ENCODE assay signal across 12 mouse cellular contexts in the genomic region with DNA sequence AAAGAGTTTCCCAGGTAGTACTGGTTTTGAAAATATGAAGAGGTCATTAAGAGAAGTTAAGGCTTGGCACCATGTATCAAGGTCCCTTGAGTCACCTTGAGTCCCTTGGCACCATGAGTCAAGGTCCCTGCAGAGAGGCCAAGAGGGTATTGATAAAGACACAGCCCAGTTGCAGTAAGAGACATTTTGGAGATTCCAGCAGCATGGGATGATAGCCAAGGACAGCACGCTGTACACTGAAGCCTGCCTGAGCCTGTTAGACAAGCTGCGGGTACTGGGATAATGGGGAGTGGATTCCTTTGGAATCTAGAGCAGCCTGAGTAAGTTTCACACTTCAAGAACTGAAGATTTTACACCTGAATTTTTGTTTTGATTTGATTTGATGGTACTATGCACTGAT.
DNase-seq lines count a peak whose midpoint lies in the region.
"Had no signal": no experiment of that assay in that cellular context is flagged by ENCODE, and none has a peak within 500 bp of the region (broad histone marks: within the 10 kb centered on the region; RNA-seq: fewer than 3 reads in every experiment).

No protein-coding gene starts in this region.

- DNase-seq in adrenal gland, adult 2 months = peak; percentile 1
- no peak for DNase-seq in adrenal gland, postnatal 10 days
- peak; percentile 2 for DNase-seq in ovary, postnatal 36 days (ENCODE audit: low spot score)
- DNase-seq in ovary, postnatal 14 days (ENCODE audit: low spot score) = no peak
- DNase-seq in thymus, postnatal 4 days = no peak
- DNase-seq: adrenal gland, postnatal 36 days; B cell, adult 2 months; cerebellum, adult 11-12 months; cerebellum, adult 2 months; cerebellum, adult 9-10 months; cerebellum, postnatal 10 days; cerebellum, postnatal 25 days had no signal

Comparison
In these comparisons a context has a peak if more than half of its experiments do, and no peak if none do; other contexts are left out.
1. DNase-seq: peak in adrenal gland, adult 2 months (single experiment) and ovary, postnatal 36 days (single experiment); none in adrenal gland, postnatal 10 days (single experiment), ovary, postnatal 14 days (single experiment) and thymus, postnatal 4 days (single experiment).